Mouse (Mus musculus) lung, adult 2 months (tissue): ENCODE measurements around the gene Ptpn3.

Experiments used
- CTCF ChIP-seq: fragments of 200-500 bp; IDR thresholded peaks from 2 replicates; pipeline ENCODE4 v1.5.1; 2011; ENCODE audit warnings: mild to moderate bottlenecking, low read length, control low read depth; ENCODE audit not compliant: insufficient read depth
- POLR2A ChIP-seq: fragments of 200-500 bp; IDR thresholded peaks from 2 replicates; pipeline ENCODE4 v1.6.1; 2011; ENCODE audit warnings: low read depth, mild to moderate bottlenecking, control low read depth, low read length, borderline replicate concordance; ENCODE audit errors: extremely low read depth

GRCm38 (mm10) chr4:57148182-57148581 lies 153.5 kb downstream of the Ptpn3 start:
- TF ChIP-seq POLR2A (no peak), CTCF (no peak)
